Mouse (Mus musculus) limb, embryonic 11.5 days (tissue): ENCODE data around the gene Fibp. TPM values are rescaled to one million over a fixed set of nuclear protein-coding genes. Genes with fewer than 3 reads are reported as not detected.

Source experiments
- ATAC-seq: fragments of 200-750 bp; cut with Nextera tagmentation; 2 replicates; pipeline ENCODE4 v1.8.0; 2017; ENCODE audit warnings: low read depth; ENCODE audit not compliant: insufficient number of reproducible peaks, low FRiP score, low TSS enrichment
- DNase-seq: peaks from one replicate; pipeline ENCODE4 v3.0.0-alpha.2; 2015; ENCODE audit warnings: low spot score
- H3K27ac ChIP-seq: fragments of 300-500 bp; sonication (generic); replicated peaks from 2 replicates; pipeline ENCODE4 v1.5.1; 2014; ENCODE audit warnings: low read depth, mild to moderate bottlenecking, low read length
- H3K27me3 ChIP-seq: fragments of 300-500 bp; sonication (generic); 2 replicates; pipeline ENCODE4 v1.6.1; 2014; ENCODE audit warnings: mild to moderate bottlenecking, low read length, mixed read lengths; ENCODE audit not compliant: control insufficient read depth, insufficient read depth
- H3K36me3 ChIP-seq: fragments of 300-500 bp; sonication (generic); 2 replicates; pipeline ENCODE4 v1.6.1; 2014; ENCODE audit warnings: mild to moderate bottlenecking, low read length, moderate library complexity, mixed read lengths; ENCODE audit not compliant: control insufficient read depth, insufficient read depth
- H3K4me1 ChIP-seq: fragments of 300-500 bp; sonication (generic); 2 replicates; pipeline ENCODE4 v1.6.1; 2014; ENCODE audit warnings: low read length, mixed read lengths; ENCODE audit not compliant: control insufficient read depth, insufficient read depth
- H3K4me2 ChIP-seq: fragments of 300-500 bp; sonication (generic); 2 replicates; pipeline ENCODE4 v1.6.1; 2014; ENCODE audit warnings: low read depth, mild to moderate bottlenecking, moderate library complexity; ENCODE audit not compliant: severe bottlenecking
- H3K4me3 ChIP-seq: fragments of 300-500 bp; sonication (generic); 2 replicates; pipeline ENCODE4 v1.5.1; 2014; ENCODE audit warnings: low read depth, low read length
- H3K9ac ChIP-seq: fragments of 300-500 bp; sonication (generic); 2 replicates; pipeline ENCODE4 v1.6.1; 2014; ENCODE audit warnings: mild to moderate bottlenecking, low read length
- H3K9me3 ChIP-seq: fragments of 300-500 bp; sonication (generic); 2 replicates; pipeline ENCODE4 v1.6.1; 2016; ENCODE audit warnings: low read length; ENCODE audit not compliant: control insufficient read depth
- WGBS: fragments of 180-500 bp; shearing (Covaris S2); extraction: QIAGEN DNeasy Blood & Tissue Kit; methylation state at CpG from one replicate; pipeline ENCODE4 v1.1.7; 2014; 5-methylcytosine and 5-hydroxymethylcytosine counted together
- polyA plus RNA-seq: library from polyadenylated mRNA; unstranded; fragments of >200 nt; fragmentation: Nextera tagmentation; extraction: Ambion mirVana; gene quantifications from 2 replicates; pipeline ENCODE4 v1.2.1, GENCODE M21; 2014

Gene Fibp
- polyA plus RNA-seq, 1 experiment from 2014 or later: 116 TPM

DNA sequence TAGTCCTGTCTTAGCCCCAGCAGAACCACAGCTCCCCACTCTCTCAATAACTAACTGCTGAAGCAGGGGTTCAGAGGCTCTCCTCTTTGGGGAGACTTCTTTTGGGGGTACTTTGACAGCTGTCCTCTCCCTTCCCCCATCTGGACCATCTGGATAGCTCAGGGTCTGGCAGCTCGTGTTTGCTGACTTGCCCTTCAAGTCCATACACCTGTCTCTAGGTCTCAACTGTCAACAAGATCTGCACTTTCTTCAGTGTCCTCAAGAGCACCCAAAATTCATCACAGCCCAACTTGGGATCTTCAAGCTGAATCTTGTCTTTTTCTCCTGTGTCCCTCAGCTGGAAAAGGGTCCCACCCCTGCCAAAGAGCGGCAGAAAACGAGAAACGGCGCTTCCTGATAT lies 38.6 kb upstream of the Fibp start:
- Histone ChIP-seq H3K4me2 (no peak overlapping the region), H3K9ac (no peak overlapping the region), H3K4me1 (peaks cover 19% of the 10 kb centered on the region), H3K4me3 (no peak overlapping the region), H3K36me3 (peaks cover 19% of the 10 kb centered on the region), H3K27me3 (no peaks in the 10 kb centered on the region), H3K27ac (no peak overlapping the region), H3K9me3 (no peaks in the 10 kb centered on the region)
- ATAC-seq (no peak), DNase-seq (no peak)
- 87% methylated on average over 5 of the region's 5 CpGs for WGBS

DNA sequence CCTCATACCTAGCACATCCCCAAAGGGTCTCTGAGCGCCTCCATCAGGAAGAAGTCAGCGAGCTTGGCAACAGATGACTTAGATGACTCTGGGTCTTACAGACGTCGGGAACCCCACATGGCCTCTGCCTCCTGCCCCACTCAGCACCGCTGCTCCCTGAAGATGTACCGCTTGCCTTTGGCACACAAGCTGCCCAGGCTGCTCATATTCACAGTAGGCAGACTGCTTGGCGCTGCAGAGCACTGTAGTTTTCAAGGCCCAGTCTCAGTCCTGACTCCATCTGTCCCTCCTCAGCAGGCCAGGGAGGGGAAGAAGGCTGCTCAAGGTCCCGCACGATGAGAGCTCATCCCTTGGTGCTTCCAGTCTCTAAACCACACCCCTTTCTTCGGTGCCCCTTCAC lies 38.1 kb upstream of the Fibp start:
- H3K36me3 ChIP-seq: peaks cover 22% of the 10 kb centered on the region
- H3K4me3 ChIP-seq: no peak overlapping the region
- H3K27me3 ChIP-seq: no peaks in the 10 kb centered on the region
- H3K27ac ChIP-seq: no peak overlapping the region
- H3K9me3 ChIP-seq: no peaks in the 10 kb centered on the region
- no peak overlapping the region for H3K4me2 ChIP-seq
- peaks cover 19% of the 10 kb centered on the region for H3K4me1 ChIP-seq
- 85% methylated on average over 10 of the region's 10 CpGs for WGBS
- H3K9ac ChIP-seq: no peak overlapping the region
- ATAC-seq (no peak), DNase-seq (no peak)

DNA sequence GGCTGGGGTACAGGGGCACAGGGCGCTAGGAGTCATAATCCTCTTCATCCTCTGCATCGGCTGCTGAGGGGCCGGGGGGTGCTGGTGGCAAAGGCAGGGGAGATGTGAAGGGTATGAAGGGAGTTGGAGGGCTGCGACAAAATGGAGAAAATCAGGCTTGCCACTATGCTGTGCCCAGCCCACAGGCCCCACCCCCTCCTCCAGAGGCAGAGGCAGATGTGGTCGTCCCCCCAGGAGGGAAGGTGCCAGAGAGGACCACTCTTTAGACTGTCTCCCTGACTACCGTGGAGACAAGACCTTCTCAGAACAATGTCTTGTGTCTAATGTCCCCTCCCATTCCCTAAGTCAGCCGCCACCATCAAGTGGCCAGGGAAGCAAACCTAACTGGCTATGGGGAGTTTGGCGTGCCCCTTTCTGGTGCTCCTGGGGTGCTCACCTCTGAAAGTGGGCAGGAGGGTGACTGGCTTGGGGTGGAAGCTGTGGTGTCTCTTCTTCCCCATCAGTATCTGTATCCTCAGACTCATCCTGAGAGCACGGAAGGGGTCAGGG lies 37.4 kb upstream of the Fibp start:
- ATAC-seq (no peak), DNase-seq (no peak)
- H3K27ac ChIP-seq: no peak overlapping the region
- peak overlapping the region; percentile 88; the same call in 1 of the 2 replicates for H3K4me3 ChIP-seq
- no peaks in the 10 kb centered on the region for H3K9me3 ChIP-seq
- H3K9ac ChIP-seq: no peak overlapping the region; the same call in 1 of the 2 replicates
- peaks cover 19% of the 10 kb centered on the region for H3K4me1 ChIP-seq
- no peaks in the 10 kb centered on the region for H3K27me3 ChIP-seq
- H3K36me3 ChIP-seq: peaks cover 23% of the 10 kb centered on the region
- peak overlapping the region; percentile 87 for H3K4me2 ChIP-seq
- 86% methylated on average over 9 of the region's 9 CpGs for WGBS

DNA sequence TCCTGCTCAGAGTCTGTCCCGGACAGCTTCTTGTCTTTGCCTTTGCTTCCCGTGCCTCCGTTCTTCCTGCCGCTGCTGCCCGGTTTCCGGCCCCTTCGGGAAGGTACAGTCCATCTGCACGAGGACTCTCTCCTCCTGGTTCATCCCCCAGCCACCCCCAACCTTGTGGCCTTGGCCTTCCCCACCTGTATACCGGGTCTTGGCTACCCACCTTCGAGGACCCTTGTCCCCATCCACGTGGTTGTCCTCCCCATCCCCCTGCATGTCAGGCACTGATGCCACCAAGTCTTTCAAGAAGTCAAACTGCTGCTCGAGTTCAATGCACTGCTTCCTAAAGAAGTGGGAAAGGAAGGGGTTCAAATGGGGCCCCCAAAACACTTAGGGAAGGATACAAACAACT lies 36.9 kb upstream of the Fibp start:
- Histone ChIP-seq H3K27me3 (no peaks in the 10 kb centered on the region), H3K36me3 (peaks cover 23% of the 10 kb centered on the region), H3K9me3 (no peaks in the 10 kb centered on the region), H3K4me1 (peaks cover 19% of the 10 kb centered on the region), H3K4me2 (peak overlapping the region; percentile 87), H3K4me3 (peak overlapping the region; percentile 88), H3K27ac (no peak overlapping the region), H3K9ac (peak overlapping the region; percentile 72)
- no peak for ATAC-seq
- no peak for DNase-seq
- 68% methylated on average over 12 of the region's 12 CpGs for WGBS

DNA sequence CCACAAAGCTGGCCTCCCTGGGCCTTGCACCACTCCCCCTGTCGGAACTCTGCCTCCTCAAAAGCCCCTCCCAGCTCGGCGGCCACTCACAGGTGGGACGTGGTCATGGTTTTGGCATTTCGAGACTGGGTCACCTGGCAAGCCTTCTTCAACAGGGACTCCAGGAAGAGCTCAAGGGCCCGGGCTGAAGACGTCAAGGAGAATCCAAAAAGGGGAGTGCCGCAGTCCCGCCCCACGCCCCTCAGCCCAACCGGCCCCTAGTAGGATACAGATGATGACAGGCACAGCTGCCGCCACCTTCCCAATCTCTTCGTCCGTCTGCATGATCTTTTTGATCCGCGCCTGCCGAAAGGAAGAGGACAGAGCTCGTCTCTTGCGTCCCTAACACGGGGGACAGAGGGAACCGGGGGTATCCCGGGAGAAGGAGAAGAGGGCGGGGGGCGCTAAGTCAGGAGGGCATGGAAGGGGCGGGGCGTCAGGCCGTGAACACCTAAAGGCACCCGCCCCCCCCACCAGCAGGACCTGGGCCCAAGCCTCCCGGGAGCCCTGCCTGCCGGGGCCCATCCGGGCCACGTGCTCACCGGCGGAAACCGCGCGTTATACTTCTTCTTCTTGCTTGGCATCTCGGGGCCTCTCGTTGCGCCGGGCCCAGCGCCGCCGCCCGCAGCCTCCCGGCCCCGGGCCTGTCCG lies 36.2 kb upstream of the Fibp start:
- under 1% methylated on average over 41 of the region's 48 CpGs for WGBS
- Histone ChIP-seq H3K27me3 (no peaks in the 10 kb centered on the region), H3K9me3 (no peaks in the 10 kb centered on the region), H3K27ac (peak overlapping the region; percentile 83), H3K36me3 (peaks cover 23% of the 10 kb centered on the region), H3K9ac (peak overlapping the region; percentile 72), H3K4me2 (peak overlapping the region; percentile 87), H3K4me3 (peak overlapping the region; percentile 88), H3K4me1 (peaks cover 19% of the 10 kb centered on the region)
- no peak for DNase-seq
- peak; percentile 64 for ATAC-seq

DNA sequence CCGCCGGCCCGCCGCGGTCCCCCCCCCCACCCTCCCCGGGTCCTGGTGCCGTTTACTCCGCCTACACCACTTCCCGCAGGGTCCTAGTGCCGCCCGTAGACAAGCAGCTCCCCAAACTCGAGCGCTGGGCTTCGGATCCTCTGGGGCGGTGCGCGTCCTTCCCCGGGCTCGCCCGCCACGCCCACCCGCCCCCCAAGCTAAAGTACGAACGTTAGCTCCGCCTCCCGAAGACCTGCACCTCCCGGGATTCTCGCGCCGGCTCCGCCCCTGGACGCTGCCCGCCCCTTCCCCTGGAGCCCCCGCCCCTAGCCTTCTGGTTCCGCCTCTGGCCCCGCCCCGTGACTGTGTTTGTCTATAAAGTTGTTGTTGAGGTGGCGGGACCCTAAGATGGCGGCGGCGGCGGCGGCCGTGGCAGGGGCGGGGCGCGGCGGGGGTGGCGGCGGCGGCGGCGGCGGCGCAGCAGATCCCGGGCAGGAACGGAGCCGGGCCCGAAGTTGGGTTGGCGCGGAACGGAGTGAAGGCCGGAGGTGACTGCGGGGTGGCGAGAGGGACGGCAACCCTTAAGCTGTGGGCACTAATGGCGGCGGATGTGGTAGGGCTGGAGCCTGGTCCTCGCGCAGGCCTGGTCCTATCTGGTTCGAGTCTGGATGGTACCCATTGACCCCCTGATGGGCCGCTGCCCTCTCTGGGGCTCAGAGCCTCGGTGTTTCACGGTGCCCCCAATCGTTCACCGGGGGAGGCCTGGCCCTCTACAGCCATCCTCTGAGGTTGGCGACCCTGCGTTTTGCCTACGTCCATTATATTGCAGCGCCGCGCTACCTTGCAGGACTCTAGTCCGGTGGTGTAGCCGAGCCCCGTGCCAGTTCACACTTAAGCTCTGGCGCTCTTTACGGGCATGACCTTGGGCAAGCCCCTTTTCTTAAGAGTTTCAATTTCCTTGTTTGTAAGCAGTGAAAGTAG lies 35.4 kb upstream of the Fibp start, which contains the start of the genes Drap1 and AI837181:
TSS of gene Drap1 (minus strand) at position 198 of the 960 bp plus-strand sequence.
TSS of gene AI837181 (plus strand) at position 363 of the 960 bp plus-strand sequence.
- Histone ChIP-seq H3K4me2 (peak within 1 kb of the TSS; percentile 87), H3K36me3 (peaks cover 23% of the 10 kb centered on the region), H3K9me3 (no peaks in the 10 kb centered on the region), H3K9ac (peak within 1 kb of the TSS; percentile 95), H3K4me1 (peaks cover 19% of the 10 kb centered on the region), H3K27me3 (no peaks in the 10 kb centered on the region), H3K4me3 (peak within 1 kb of the TSS; percentile 88), H3K27ac (peak within 1 kb of the TSS; percentile 83)
- ATAC-seq (peak; percentile 88), DNase-seq (peak; percentile 99)
- WGBS: under 1% methylated on average over 67 of the region's 87 CpGs

DNA sequence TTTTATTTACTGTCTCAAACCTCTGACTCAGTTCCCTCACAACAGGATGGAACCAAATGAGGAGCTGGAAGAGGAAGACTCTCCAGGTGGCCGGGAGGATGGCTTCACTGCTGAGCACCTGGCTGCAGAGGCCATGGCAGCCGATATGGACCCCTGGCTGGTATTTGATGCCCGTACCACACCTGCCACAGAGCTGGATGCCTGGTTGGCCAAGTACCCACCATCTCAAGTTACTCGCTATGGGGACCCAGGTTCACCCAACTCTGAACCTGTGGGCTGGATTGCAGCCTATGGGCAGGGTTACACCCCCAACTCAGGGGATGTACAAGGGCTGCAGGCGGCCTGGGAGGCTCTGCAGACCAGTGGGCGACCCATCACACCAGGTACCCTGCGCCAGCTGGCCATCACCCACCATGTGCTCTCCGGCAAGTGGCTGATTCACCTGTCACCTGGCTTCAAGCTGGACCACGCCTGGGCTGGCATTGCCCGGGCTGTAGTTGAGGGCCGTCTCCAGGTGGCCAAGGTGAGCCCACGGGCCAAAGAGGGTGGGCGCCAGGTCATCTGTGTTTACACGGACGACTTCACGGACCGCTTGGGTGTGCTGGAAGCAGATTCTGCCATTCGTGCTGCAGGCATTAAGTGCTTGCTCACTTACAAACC lies 34.4 kb upstream of the Fibp start:
- ATAC-seq: no peak
- 92% methylated on average over 18 of the region's 18 CpGs for WGBS
- Histone ChIP-seq H3K27me3 (no peaks in the 10 kb centered on the region), H3K9ac (peak overlapping the region; percentile 95), H3K4me2 (peak overlapping the region; percentile 87), H3K36me3 (peaks cover 17% of the 10 kb centered on the region), H3K9me3 (no peaks in the 10 kb centered on the region), H3K4me1 (peaks cover 19% of the 10 kb centered on the region), H3K4me3 (peak overlapping the region; percentile 88), H3K27ac (no peak overlapping the region)
- DNase-seq: no peak
